Mouse (Mus musculus) C2C12 (cell line): Measurements from ENCODE around the gene Dxo.

Experiments
- CEBPB ChIP-seq: IDR thresholded peaks from one replicate; pipeline ENCODE4 v1.6.1; 2011; ENCODE audit warnings: low read depth, mild to moderate bottlenecking, control low read depth, moderate library complexity
- CTCF ChIP-seq: IDR thresholded peaks from one replicate; pipeline ENCODE4 v1.5.1; 2011; ENCODE audit not compliant: control insufficient read depth, insufficient read depth, insufficient read length
- MAX ChIP-seq: IDR thresholded peaks from one replicate; pipeline ENCODE4 v1.6.1; 2011; ENCODE audit warnings: mild to moderate bottlenecking, control low read depth
- MYOG ChIP-seq: IDR thresholded peaks from one replicate; pipeline ENCODE4 v1.6.1; 2011; ENCODE audit not compliant: control insufficient read depth, insufficient read length; ENCODE audit errors: extremely low read depth

DNA sequence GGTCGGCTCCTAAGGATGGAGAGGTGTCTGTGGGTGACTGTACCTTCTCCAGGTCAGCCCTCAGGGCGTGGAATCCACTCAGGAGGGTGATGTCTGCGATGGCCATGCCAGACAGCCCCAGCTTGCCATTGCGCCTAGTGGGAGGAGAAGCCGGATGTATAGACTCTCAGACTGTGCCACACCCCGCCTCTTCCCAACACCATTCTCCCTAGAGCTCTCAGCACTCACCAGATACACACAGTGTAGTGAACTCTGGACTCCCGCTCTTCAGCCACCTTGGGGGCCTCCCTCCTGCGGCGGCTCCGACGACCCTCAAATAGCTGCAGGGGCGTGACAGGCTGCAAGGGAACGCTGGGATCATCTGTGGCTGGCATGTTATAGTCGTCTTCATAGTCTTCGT is 25.5 kb upstream of the Dxo start:
- TF ChIP-seq CTCF (no peak), MYOG (no peak), MAX (no peak), CEBPB (no peak)
